Mouse (Mus musculus): Measurements from ENCODE around the gene Dph7. TPM values are rescaled to one million over a fixed set of nuclear protein-coding genes. Genes with fewer than 3 reads are reported as not detected.

Gene Dph7
- polyA plus RNA-seq, 1 experiment from 2014 or later, result 37.5 TPM

DNA sequence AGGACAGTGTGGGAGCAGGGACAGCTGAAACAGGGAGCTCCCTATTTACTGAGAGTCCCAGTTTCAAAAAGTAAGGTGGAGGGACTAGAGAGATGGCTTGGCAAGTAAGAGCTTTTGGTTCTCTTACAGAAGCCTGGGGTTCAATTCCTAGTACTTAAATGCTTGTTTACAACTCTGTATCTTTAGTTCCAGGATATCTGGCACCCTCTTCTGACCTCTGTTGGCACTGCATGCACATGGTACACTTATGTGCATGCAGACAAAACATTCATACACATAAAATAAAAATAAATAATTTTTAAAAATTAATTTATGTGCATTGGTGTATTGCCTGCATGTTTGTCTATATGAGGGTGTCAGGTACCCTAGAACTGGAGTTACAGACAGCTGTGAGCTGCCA lies 46.0 kb downstream of the Dph7 start:
- ATAC-seq (ENCODE audit: insufficient number of reproducible peaks, insufficient read depth, low FRiP score, low TSS enrichment, low read depth), result no peak

More for the DNA sequence above, 46.0 kb downstream of the Dph7 start:
- Histone ChIP-seq H3K4me2 (no peak overlapping the region), H3K27ac (no peak overlapping the region), H3K4me3 (replicated peaks) (no peak overlapping the region), H3K4me1 (replicated peaks) (no peaks in the 10 kb centered on the region), H3K9me3 (no peaks in the 10 kb centered on the region), H3K9ac (replicated peaks) (no peak overlapping the region), H3K27me3 (no peaks in the 10 kb centered on the region), H3K36me3 (no peaks in the 10 kb centered on the region)

Small RNAs within 50 kb of the gene (microRNA-seq; reads per million reads assigned to microRNA genes)
- gene Gm22875, result not detected

Other genes starting within 250 kb of the Dph7 start
- 1.6 and 1.9 TPM in 2 replicates for gene Cacna1b, start 199.2 kb upstream of the Dph7 start, polyA plus RNA-seq (2016; fragmentation: Nextera tagmentation; extraction: Ambion mirVana)
- 122 and 130 TPM in 2 replicates for gene Ehmt1, start 42.8 kb upstream of the Dph7 start, polyA plus RNA-seq (2016; fragmentation: Nextera tagmentation; extraction: Ambion mirVana)
- 21.3 and 21.6 TPM in 2 replicates for gene Arrdc1, start 27.1 kb upstream of the Dph7 start, polyA plus RNA-seq (2016; fragmentation: Nextera tagmentation; extraction: Ambion mirVana)
- gene Zmynd19, start 12.6 kb upstream of the Dph7 start, polyA plus RNA-seq (2016; fragmentation: Nextera tagmentation; extraction: Ambion mirVana), result 25.3 and 26.8 TPM in 2 replicates
- gene Mrpl41, start 12.7 kb downstream of the Dph7 start, polyA plus RNA-seq (2016; fragmentation: Nextera tagmentation; extraction: Ambion mirVana), result 132 and 147 TPM in 2 replicates
- gene Pnpla7, start 13.6 kb downstream of the Dph7 start, polyA plus RNA-seq (2016; fragmentation: Nextera tagmentation; extraction: Ambion mirVana), result 8.2 and 11.0 TPM in 2 replicates
- 77.8 and 90.6 TPM in 2 replicates for gene Nsmf, start 92.0 kb downstream of the Dph7 start, polyA plus RNA-seq (2016; fragmentation: Nextera tagmentation; extraction: Ambion mirVana)
- gene Entpd8, start 117.9 kb downstream of the Dph7 start, polyA plus RNA-seq (2016; fragmentation: Nextera tagmentation; extraction: Ambion mirVana), result not detected in 2 replicates
- gene Noxa1, start 132.7 kb downstream of the Dph7 start, polyA plus RNA-seq (2016; fragmentation: Nextera tagmentation; extraction: Ambion mirVana), result 0.13 TPM in 1 of 2 replicates, not detected in the other
- gene Nrarp, start 218.4 kb downstream of the Dph7 start, polyA plus RNA-seq (2016; fragmentation: Nextera tagmentation; extraction: Ambion mirVana), result 20.6 and 23.1 TPM in 2 replicates
- 2.9 and 3.2 TPM in 2 replicates for gene Tor4a, start 234.5 kb downstream of the Dph7 start, polyA plus RNA-seq (2016; fragmentation: Nextera tagmentation; extraction: Ambion mirVana)
- gene Nelfb, start 249.1 kb downstream of the Dph7 start, polyA plus RNA-seq (2016; fragmentation: Nextera tagmentation; extraction: Ambion mirVana), result 118 and 121 TPM in 2 replicates